Mouse (Mus musculus): ENCODE measurements around the gene Eya2.

DNA sequence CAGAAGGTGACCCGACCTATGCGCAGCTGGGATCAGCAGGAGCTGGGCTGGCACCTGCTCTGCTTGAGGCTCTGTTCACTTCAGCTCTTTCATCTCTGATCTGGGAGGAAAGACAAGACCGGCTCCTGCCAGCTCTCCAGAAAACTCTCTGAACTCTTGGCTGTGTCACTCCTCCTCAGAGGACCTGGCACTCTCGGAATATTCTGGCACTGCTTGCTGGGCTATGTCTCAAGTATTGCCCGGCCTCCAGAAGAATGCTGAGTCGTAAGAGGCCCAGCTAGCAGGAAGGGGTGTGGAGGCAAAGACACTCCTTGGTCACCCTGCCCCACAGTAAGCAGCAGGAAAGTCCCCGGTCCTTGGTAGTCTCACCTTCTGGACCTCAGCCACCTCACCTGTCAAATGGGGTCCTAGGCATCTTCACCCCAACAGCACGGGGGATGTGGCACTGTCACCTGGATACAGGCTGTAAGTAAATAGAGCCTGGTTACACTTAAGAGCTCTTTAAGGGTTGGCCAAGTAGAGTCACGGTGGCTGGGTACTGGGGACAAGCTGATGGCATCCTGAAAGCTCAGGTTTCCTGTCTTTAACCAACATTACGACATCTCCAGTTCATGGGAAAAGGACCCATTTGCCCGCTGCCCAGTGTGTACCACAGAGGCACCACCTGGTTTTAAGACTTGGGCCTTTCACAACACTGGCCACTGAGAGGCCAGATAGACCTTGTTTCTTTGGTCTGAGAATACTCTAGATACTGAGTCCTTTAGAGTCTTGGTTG is 38.4 kb downstream of the Eya2 start:
- TF ChIP-seq TCF12 (IDR thresholded peaks at IDR 0.05; ENCODE audit: insufficient read depth, poor library complexity, severe bottlenecking) (no peak), E2F4 (IDR thresholded peaks at IDR 0.05; ENCODE audit: insufficient read depth) (no peak), REST (IDR thresholded peaks at IDR 0.05; ENCODE audit: insufficient read depth, insufficient read length) (no peak), POLR2A (IDR thresholded peaks at IDR 0.05; ENCODE audit: insufficient read length, low read depth) (no peak), MYOG (IDR thresholded peaks at IDR 0.05; ENCODE audit: control insufficient read depth in 1 of 3, insufficient read depth in 1 of 3, insufficient read length in 2 of 3, low read depth in 2 of 3) (no peak), POLR2AphosphoS2 (IDR thresholded peaks at IDR 0.05; ENCODE audit: insufficient read length, low read depth) (no peak), CEBPB (IDR thresholded peaks at IDR 0.05; ENCODE audit: insufficient read depth, poor library complexity, severe bottlenecking) (no peak), MAX (IDR thresholded peaks at IDR 0.05; ENCODE audit: low read depth) (no peak), USF1 (IDR thresholded peaks at IDR 0.05; ENCODE audit: low read depth) (no peak)
